Mouse (Mus musculus) heart, embryonic 16.5 days (tissue): Measurements from ENCODE around the gene Il1f5. TPM values are rescaled to one million over a fixed set of nuclear protein-coding genes. Genes with fewer than 3 reads are reported as not detected.

ENCODE experiments used
- ATAC-seq: fragments of 200-750 bp; cut with Nextera tagmentation; replicated peaks from 2 replicates; pipeline ENCODE4 v1.8.0; 2017; ENCODE audit warnings: moderate number of reproducible peaks; ENCODE audit not compliant: insufficient read depth, low FRiP score; ENCODE audit errors: extremely low read depth
- H3K27ac ChIP-seq: fragments of 300-500 bp; sonication (generic); 2 replicates; pipeline ENCODE4 v1.5.1; 2014; ENCODE audit warnings: mild to moderate bottlenecking, low read length, control low read depth, moderate library complexity
- H3K27me3 ChIP-seq: fragments of 300-500 bp; sonication (generic); 2 replicates; pipeline ENCODE4 v1.6.1; 2014; ENCODE audit warnings: low read length, mixed read lengths; ENCODE audit not compliant: control insufficient read depth, insufficient read depth
- H3K36me3 ChIP-seq: fragments of 300-500 bp; sonication (generic); 2 replicates; pipeline ENCODE4 v1.6.1; 2014; ENCODE audit not compliant: control insufficient read depth, insufficient read depth
- H3K4me1 ChIP-seq: fragments of 300-500 bp; sonication (generic); 2 replicates; pipeline ENCODE4 v1.6.1; 2014; ENCODE audit warnings: low read length, mixed read lengths; ENCODE audit not compliant: control insufficient read depth, insufficient read depth
- H3K4me2 ChIP-seq: fragments of 300-500 bp; sonication (generic); 2 replicates; pipeline ENCODE4 v1.6.1; 2014; ENCODE audit warnings: low read depth, mild to moderate bottlenecking, control low read depth, low read length
- H3K4me3 ChIP-seq: fragments of 300-500 bp; sonication (generic); 2 replicates; pipeline ENCODE4 v1.5.1; 2014; ENCODE audit warnings: mild to moderate bottlenecking, control low read depth, low read length
- H3K9ac ChIP-seq: fragments of 300-500 bp; sonication (generic); 2 replicates; pipeline ENCODE4 v1.6.1; 2014; ENCODE audit warnings: low read length, control low read depth
- H3K9me3 ChIP-seq: fragments of 300-500 bp; sonication (generic); replicated peaks from 2 replicates; pipeline ENCODE4 v1.6.1; 2016; ENCODE audit warnings: low read length; ENCODE audit not compliant: control insufficient read depth
- whole genome bisulfite sequencing: fragments of 180-500 bp; shearing (Covaris S2); extraction: QIAGEN DNeasy Blood & Tissue Kit; methylation state at CpG from one replicate; pipeline ENCODE4 v1.1.7; 2014; 5-methylcytosine and 5-hydroxymethylcytosine counted together
- polyA plus RNA-seq: library from polyadenylated mRNA; unstranded; fragments of >200 nt; fragmentation: Nextera tagmentation; extraction: Ambion mirVana; gene quantifications from 2 replicates; pipeline ENCODE4 v1.2.1, GENCODE M21; 2015

The Il1f5 gene
- polyA plus RNA-seq, 1 experiment from 2014 or later = not detected

- WGBS = 73% methylated on average over 1 of the region's 1 CpGs
- H3K27ac ChIP-seq = no peak overlapping the region
- ATAC-seq = no peak
Measured at GRCm38 (mm10) chr2:24316919-24317318, 40.2 kb downstream of the Il1f5 start.

DNA sequence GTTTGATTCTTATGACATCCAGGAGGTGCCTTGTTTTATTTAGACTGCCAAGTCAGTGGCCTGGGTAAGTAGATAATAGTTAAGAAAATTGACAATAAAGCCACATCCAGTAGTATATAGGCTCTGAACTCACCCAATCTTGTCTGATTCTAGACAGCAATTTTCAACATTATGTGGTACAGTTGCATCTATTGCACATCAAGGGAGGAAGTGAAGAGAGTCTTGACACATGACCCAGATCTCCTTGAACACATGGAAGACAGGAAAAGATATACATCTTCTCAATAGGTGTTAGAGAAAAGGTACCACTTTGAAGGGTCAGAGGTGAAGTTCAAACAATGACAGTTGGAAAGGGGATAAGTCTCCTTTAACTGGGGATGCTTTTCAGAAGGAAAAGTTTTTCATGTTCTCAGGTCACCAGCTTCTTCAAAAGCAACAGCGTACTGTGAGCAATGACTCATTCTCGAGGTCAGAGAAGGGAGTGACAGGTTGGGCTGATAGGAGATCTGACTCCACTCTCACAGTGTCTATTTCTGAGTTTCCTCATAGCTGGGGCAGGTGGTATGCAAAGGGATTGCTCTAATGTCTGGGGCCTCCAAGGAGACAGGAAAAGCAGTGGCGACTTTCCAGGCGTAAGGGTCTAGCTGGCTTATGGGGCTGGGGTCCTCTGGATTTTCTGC, 41.3 kb downstream of the Il1f5 start:
- ATAC-seq = no peak
- Histone ChIP-seq H3K27me3 (no peaks in the 10 kb centered on the region), H3K27ac (no peak overlapping the region), H3K9ac (no peak overlapping the region), H3K9me3 (no peaks in the 10 kb centered on the region), H3K4me3 (no peak overlapping the region), H3K4me2 (no peak overlapping the region), H3K36me3 (no peaks in the 10 kb centered on the region), H3K4me1 (no peaks in the 10 kb centered on the region)
- WGBS = 45% methylated on average over 4 of the region's 4 CpGs

More at GRCm38 (mm10) chr2:24316919-24317318, 40.2 kb downstream of the Il1f5 start:
- Histone ChIP-seq H3K9ac (no peak overlapping the region), H3K36me3 (no peaks in the 10 kb centered on the region), H3K4me2 (no peak overlapping the region), H3K9me3 (no peaks in the 10 kb centered on the region), H3K4me3 (no peak overlapping the region), H3K4me1 (no peaks in the 10 kb centered on the region), H3K27me3 (no peaks in the 10 kb centered on the region)

Other genes starting within 250 kb of the Il1f5 start
- 3.4 and 5.0 TPM in 2 replicates for gene Hnmt, start 227.6 kb upstream of the Il1f5 start, polyA plus RNA-seq
- not detected in 2 replicates for gene Tbpl2, start 180.4 kb upstream of the Il1f5 start, polyA plus RNA-seq
- not detected in 2 replicates for gene Il1f8, start 123.8 kb upstream of the Il1f5 start, polyA plus RNA-seq
- not detected in 2 replicates for gene Il1f9, start 90.5 kb upstream of the Il1f5 start, polyA plus RNA-seq
- gene Il1f6, start 61.5 kb upstream of the Il1f5 start, polyA plus RNA-seq = not detected in 2 replicates
- gene Il1f10, start 14.2 kb downstream of the Il1f5 start, polyA plus RNA-seq = not detected in 2 replicates
- 0.85 and 2.1 TPM in 2 replicates for gene Il1rn, start 59.9 kb downstream of the Il1f5 start, polyA plus RNA-seq
- 3.9 and 5.9 TPM in 2 replicates for gene Psd4, start 90.6 kb downstream of the Il1f5 start, polyA plus RNA-seq
- not detected in 2 replicates for gene Pax8, start 198.6 kb downstream of the Il1f5 start, polyA plus RNA-seq